Mouse (Mus musculus) adrenal gland (tissue): ENCODE data around the gene Golga2.

Experiments used
- intact Hi-C: fragments of 180-260 bp; cut with DNase I; formaldehyde crosslinking; loops from one replicate; pipeline ENCODE4 v1.15.1; 2025
- microRNA-seq, 2 experiments: library from miRNA; unstranded; fragments of <30 nt; microRNA quantifications; one replicate each; pipeline ENCODE4; 2019

Gene Golga2

GRCm38 (mm10) chr2:32342539-32343350 lies 55.6 kb downstream of the Golga2 start:
- intact Hi-C loops = no loop called here

- intact Hi-C loops = no loop called here
These were observed 56.1 kb downstream of the Golga2 start for GRCm38 (mm10) chr2:32343351-32343671.

GRCm38 (mm10) chr2:32344056-32344455 lies 56.9 kb downstream of the Golga2 start:
- intact Hi-C loops = no loop called here

GRCm38 (mm10) chr2:32344598-32345321 lies 57.6 kb downstream of the Golga2 start:
- intact Hi-C loops = no loop called here

- intact Hi-C loops = no loop called here
These were observed 59.8 kb downstream of the Golga2 start for GRCm38 (mm10) chr2:32347019-32347418.

- intact Hi-C loops = no loop called here
These were observed 61.1 kb downstream of the Golga2 start for GRCm38 (mm10) chr2:32348311-32348710.

GRCm38 (mm10) chr2:32349625-32350255 lies 62.6 kb downstream of the Golga2 start:
- intact Hi-C loops = loop anchor here (5.0 kb wide), 1 partner anchor 48 kb away; the partner anchor contains the start of gene Ptges2

- intact Hi-C loops = loop anchor here (5.0 kb wide), 1 partner anchor 47 kb away; the partner anchor contains the start of gene Ptges2
These were observed 63.4 kb downstream of the Golga2 start for GRCm38 (mm10) chr2:32350471-32351051.

- intact Hi-C loops = loop anchor here (5.0 kb wide), 1 partner anchor 46 kb away; the partner anchor contains the start of gene Ptges2
These were observed 64.3 kb downstream of the Golga2 start for GRCm38 (mm10) chr2:32351471-32351961.

- intact Hi-C loops = loop anchor here (5.0 kb wide), 1 partner anchor 45 kb away; the partner anchor contains the start of gene Ptges2
These were observed 65.2 kb downstream of the Golga2 start, which contains the start of gene Ciz1 for GRCm38 (mm10) chr2:32352151-32353006. Gene Ciz1, plus strand, starts transcription at chr2:32352327.

- intact Hi-C loops = loop anchor here (5.0 kb wide), 1 partner anchor 44 kb away; the partner anchor contains the start of gene Ptges2
These were observed 65.9 kb downstream of the Golga2 start, which contains the start of gene Dnm1 for GRCm38 (mm10) chr2:32353007-32353542. Gene Dnm1, minus strand, starts transcription at chr2:32353338.

- intact Hi-C loops = loop anchor here (5.0 kb wide), 1 partner anchor 43 kb away; the partner anchor contains the start of gene Ptges2
These were observed 66.7 kb downstream of the Golga2 start for GRCm38 (mm10) chr2:32353836-32354235.

- intact Hi-C loops = loop anchor here (5.0 kb wide), 1 partner anchor 43 kb away; the partner anchor contains the start of gene Ptges2
These were observed 67.2 kb downstream of the Golga2 start for GRCm38 (mm10) chr2:32354336-32354895.

- intact Hi-C loops = no loop called here
These were observed 69.0 kb downstream of the Golga2 start for GRCm38 (mm10) chr2:32356216-32356615.

Small RNAs within 50 kb of the gene (microRNA-seq; reads per million reads assigned to microRNA genes)
- gene Gm23363 = 0.62 to 1.7 reads per million in 2 experiments
- 6.2 to 29.4 reads per million in 2 experiments for gene Mir199b
